Mouse (Mus musculus) intestine, embryonic 15.5 days (tissue): Measurements from ENCODE around the gene Tex29. TPM values are rescaled to one million over a fixed set of nuclear protein-coding genes. Genes with fewer than 3 reads are reported as not detected.

ENCODE experiments used
- ATAC-seq: fragments of 200-750 bp; cut with Nextera tagmentation; 2 replicates; pipeline ENCODE4 v1.8.0; 2017; ENCODE audit warnings: moderate TSS enrichment, moderate library complexity
- H3K27ac ChIP-seq: fragments of 300-500 bp; sonication (generic); 2 replicates; pipeline ENCODE4 v1.5.1; 2015; ENCODE audit warnings: mild to moderate bottlenecking, inconsistent platforms
- H3K27me3 ChIP-seq: fragments of 300-500 bp; sonication (generic); replicated peaks from 2 replicates; pipeline ENCODE4 v1.6.1; 2015; ENCODE audit warnings: inconsistent platforms
- H3K36me3 ChIP-seq: fragments of 300-500 bp; sonication (generic); 2 replicates; pipeline ENCODE4 v1.6.1; 2015; ENCODE audit warnings: inconsistent platforms
- H3K4me1 ChIP-seq: fragments of 300-500 bp; sonication (generic); replicated peaks from 2 replicates; pipeline ENCODE4 v1.6.1; 2015; ENCODE audit warnings: inconsistent platforms
- H3K4me2 ChIP-seq: fragments of 300-500 bp; sonication (generic); replicated peaks from 2 replicates; pipeline ENCODE4 v1.6.1; 2015; ENCODE audit warnings: mild to moderate bottlenecking, inconsistent platforms
- H3K4me3 ChIP-seq: fragments of 300-500 bp; sonication (generic); replicated peaks from 2 replicates; pipeline ENCODE4 v1.5.1; 2015; ENCODE audit warnings: inconsistent platforms
- H3K9ac ChIP-seq: fragments of 300-500 bp; sonication (generic); 2 replicates; pipeline ENCODE4 v1.6.1; 2015; ENCODE audit warnings: inconsistent platforms
- H3K9me3 ChIP-seq: fragments of 300-500 bp; sonication (generic); 2 replicates; pipeline ENCODE4 v1.6.1; 2016; ENCODE audit warnings: inconsistent platforms
- WGBS: fragments of 180-500 bp; shearing (Covaris S2); methylation state at CpG from one replicate; pipeline ENCODE4 v1.1.7; 2015; 5-methylcytosine and 5-hydroxymethylcytosine counted together
- polyA plus RNA-seq: library from polyadenylated mRNA; unstranded; fragments of >200 nt; fragmentation: Nextera tagmentation; extraction: Ambion mirVana; gene quantifications from 2 replicates; pipeline ENCODE4 v1.2.1, GENCODE M21; 2015

Gene Tex29
- polyA plus RNA-seq, 1 experiment from 2014 or later, result not detected

GRCm38 (mm10) chr8:11886824-11887223 lies 46.5 kb downstream of the Tex29 start:
- WGBS, result 86% methylated on average over 2 of the region's 2 CpGs
- no peak for ATAC-seq
- H3K27me3 ChIP-seq, result no peaks in the 10 kb centered on the region

GRCm38 (mm10) chr8:11889156-11890018 lies 49.1 kb downstream of the Tex29 start:
- Histone ChIP-seq H3K4me3 (no peak overlapping the region), H3K9me3 (no peaks in the 10 kb centered on the region), H3K4me2 (no peak overlapping the region), H3K9ac (no peak overlapping the region), H3K4me1 (no peaks in the 10 kb centered on the region), H3K36me3 (no peaks in the 10 kb centered on the region), H3K27ac (no peak overlapping the region), H3K27me3 (no peaks in the 10 kb centered on the region)
- 67% methylated on average over 7 of the region's 7 CpGs for WGBS
- no peak for ATAC-seq

More at GRCm38 (mm10) chr8:11886824-11887223, 46.5 kb downstream of the Tex29 start:
- H3K9me3 ChIP-seq, result no peaks in the 10 kb centered on the region
- H3K36me3 ChIP-seq, result no peaks in the 10 kb centered on the region
- no peak overlapping the region for H3K4me2 ChIP-seq
- H3K27ac ChIP-seq, result no peak overlapping the region
- H3K4me3 ChIP-seq, result no peak overlapping the region
- H3K9ac ChIP-seq, result no peak overlapping the region
- no peaks in the 10 kb centered on the region for H3K4me1 ChIP-seq

- no peaks in the 10 kb centered on the region for H3K27me3 ChIP-seq
- H3K9ac ChIP-seq, result no peak overlapping the region
- WGBS, result 87% methylated on average over 2 of the region's 2 CpGs
- no peak for ATAC-seq
- no peaks in the 10 kb centered on the region for H3K36me3 ChIP-seq
- no peak overlapping the region for H3K4me2 ChIP-seq
- H3K9me3 ChIP-seq, result no peaks in the 10 kb centered on the region
- no peaks in the 10 kb centered on the region for H3K4me1 ChIP-seq
- H3K27ac ChIP-seq, result no peak overlapping the region
- no peak overlapping the region for H3K4me3 ChIP-seq
These were observed 52.5 kb downstream of the Tex29 start for GRCm38 (mm10) chr8:11892756-11893155.

- 84% methylated on average over 13 of the region's 13 CpGs for WGBS
- H3K4me2 ChIP-seq, result no peak overlapping the region
These were observed 55.9 kb downstream of the Tex29 start for GRCm38 (mm10) chr8:11896022-11896662.

GRCm38 (mm10) chr8:11896677-11897076 lies 56.4 kb downstream of the Tex29 start:
- Histone ChIP-seq H3K36me3 (no peaks in the 10 kb centered on the region), H3K27me3 (no peaks in the 10 kb centered on the region), H3K27ac (no peak overlapping the region), H3K9ac (no peak overlapping the region), H3K4me2 (no peak overlapping the region), H3K9me3 (no peaks in the 10 kb centered on the region), H3K4me3 (no peak overlapping the region), H3K4me1 (no peaks in the 10 kb centered on the region)
- whole genome bisulfite sequencing, result 81% methylated on average over 10 of the region's 10 CpGs
- ATAC-seq, result no peak

More at GRCm38 (mm10) chr8:11896022-11896662, 55.9 kb downstream of the Tex29 start:
- Histone ChIP-seq H3K4me3 (no peak overlapping the region), H3K27ac (no peak overlapping the region), H3K27me3 (no peaks in the 10 kb centered on the region), H3K4me1 (no peaks in the 10 kb centered on the region), H3K9me3 (no peaks in the 10 kb centered on the region), H3K36me3 (no peaks in the 10 kb centered on the region), H3K9ac (no peak overlapping the region)
- ATAC-seq, result no peak

GRCm38 (mm10) chr8:11898814-11899213 lies 58.5 kb downstream of the Tex29 start:
- Histone ChIP-seq H3K4me1 (no peaks in the 10 kb centered on the region), H3K27me3 (no peaks in the 10 kb centered on the region), H3K36me3 (no peaks in the 10 kb centered on the region), H3K9me3 (no peaks in the 10 kb centered on the region), H3K27ac (no peak overlapping the region), H3K4me2 (no peak overlapping the region), H3K9ac (no peak overlapping the region), H3K4me3 (no peak overlapping the region)
- no peak for ATAC-seq
- WGBS, result 76% methylated on average over 1 of the region's 1 CpGs

Other genes with a start within 250 kb of the Tex29 start
- 79.1 and 79.9 TPM in 2 replicates for gene Ankrd10, start 204.7 kb upstream of the Tex29 start, polyA plus RNA-seq
- not detected in 2 replicates for gene 1700016D06Rik, start 139.4 kb upstream of the Tex29 start, polyA plus RNA-seq
- 27.7 and 28.4 TPM in 2 replicates for gene Arhgef7, start 112.8 kb upstream of the Tex29 start, polyA plus RNA-seq